Mouse (Mus musculus): ENCODE data around the gene Tpp2. TPM values are rescaled to one million over a fixed set of nuclear protein-coding genes. Genes with fewer than 3 reads are reported as not detected.
A peak's percentile ranks its signal among the peaks of the same experiment; 100 is the strongest.
"Not testable (repeated sequence)": the region's sequence is repeated elsewhere in the genome, so short reads cannot be mapped to it uniquely, and the experiment has no call there.

Tpp2 gene
- polyA plus RNA-seq, 1 experiment from 2014 or later = 18.8 TPM

DNA sequence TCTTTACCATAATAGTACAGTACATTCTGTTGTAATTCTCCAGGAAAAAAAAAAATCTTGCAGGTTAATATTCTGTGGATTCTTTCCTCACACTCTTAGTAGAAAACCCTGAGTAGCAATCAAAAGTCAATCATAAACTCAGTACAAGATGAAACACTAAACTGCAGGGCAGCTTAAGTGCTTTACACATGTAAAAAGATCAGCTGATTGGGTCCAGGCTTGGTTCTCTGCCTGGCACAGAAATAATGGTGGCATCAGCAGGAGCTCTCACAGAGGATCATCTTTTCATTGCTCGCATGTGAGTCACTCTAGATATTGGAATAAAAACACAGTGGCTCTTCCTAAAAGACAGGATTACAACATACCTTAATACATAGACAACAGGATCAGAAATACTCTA is 94.2 kb downstream of the Tpp2 start:
- Histone ChIP-seq H3K36me3 (ENCODE audit: control insufficient read depth, insufficient read depth) (no peaks in the 10 kb centered on the region), H3K27me3 (replicated peaks; ENCODE audit: control insufficient read depth, insufficient read depth, low read length) (no peaks in the 10 kb centered on the region), H3K4me2 (replicated peaks; ENCODE audit: low read depth) (no peak overlapping the region), H3K4me3 (ENCODE audit: low read depth, low read length) (no peak overlapping the region), H3K9me3 (ENCODE audit: control insufficient read depth) (no peaks in the 10 kb centered on the region), H3K9ac (ENCODE audit: low read depth, low read length) (no peak overlapping the region), H3K4me1 (replicated peaks; ENCODE audit: control insufficient read depth, insufficient read depth, low read length) (no peaks in the 10 kb centered on the region), H3K27ac (ENCODE audit: low read depth, low read length) (no peak overlapping the region)
- ATAC-seq = no peak
- no peak for TF ChIP-seq CTCF (IDR thresholded peaks at IDR 0.05; ENCODE audit: low read depth)
- WGBS = 76% methylated on average over 1 of the region's 1 CpGs

DNA sequence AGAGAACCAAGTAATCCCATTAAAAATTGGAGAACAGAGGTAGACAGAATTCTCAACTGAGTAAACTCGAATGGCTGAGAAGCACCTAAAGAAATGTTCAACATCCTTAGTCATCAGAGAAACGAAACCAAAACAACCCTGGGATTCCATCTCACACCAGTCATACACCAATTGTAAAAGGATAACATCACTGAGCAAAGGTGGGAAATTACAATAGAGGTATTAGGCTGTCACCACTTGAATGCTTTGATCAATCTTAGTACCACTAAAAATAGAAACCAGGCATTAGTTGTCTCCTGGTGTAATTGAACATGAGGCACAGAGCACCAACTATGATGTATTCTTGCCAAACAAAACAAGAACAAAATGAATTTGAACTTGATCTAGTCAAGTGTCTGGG is 98.8 kb downstream of the Tpp2 start:
- H3K36me3 ChIP-seq (ENCODE audit: control insufficient read depth, insufficient read depth) = no peaks in the 10 kb centered on the region
- H3K4me2 ChIP-seq (replicated peaks; ENCODE audit: low read depth) = no peak overlapping the region
- no peaks in the 10 kb centered on the region for H3K9me3 ChIP-seq (ENCODE audit: control insufficient read depth)
- ATAC-seq = no peak
- no peak overlapping the region for H3K27ac ChIP-seq (ENCODE audit: low read depth, low read length)
- H3K4me3 ChIP-seq (ENCODE audit: low read depth, low read length) = no peak overlapping the region
- no peaks in the 10 kb centered on the region for H3K27me3 ChIP-seq (replicated peaks; ENCODE audit: control insufficient read depth, insufficient read depth, low read length)
- whole genome bisulfite sequencing = 60% methylated on average over 2 of the region's 2 CpGs
- no peak for TF ChIP-seq CTCF (IDR thresholded peaks at IDR 0.05; ENCODE audit: low read depth)
- H3K9ac ChIP-seq (ENCODE audit: low read depth, low read length) = no peak overlapping the region
- no peaks in the 10 kb centered on the region for H3K4me1 ChIP-seq (replicated peaks; ENCODE audit: control insufficient read depth, insufficient read depth, low read length)

DNA sequence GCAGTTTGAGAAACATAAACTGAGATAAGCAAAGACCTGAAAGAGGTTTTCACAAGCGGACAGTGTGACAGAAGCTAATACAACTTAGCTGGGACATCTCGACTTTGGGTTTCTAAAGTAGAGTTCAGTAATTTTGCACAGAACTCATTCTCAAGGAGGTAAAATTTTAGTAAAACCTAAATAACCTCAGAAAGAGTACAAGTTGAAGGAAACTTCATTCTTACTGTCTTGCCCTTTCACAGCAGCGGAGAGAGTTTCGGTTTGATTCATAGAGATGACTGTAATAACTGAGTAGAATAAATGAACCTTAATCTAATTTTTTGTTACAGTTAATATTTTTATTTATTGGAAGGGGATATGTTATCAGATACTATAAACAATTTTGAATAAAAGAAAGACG is 99.5 kb downstream of the Tpp2 start:
- no peak overlapping the region for H3K27ac ChIP-seq (ENCODE audit: low read depth, low read length)
- H3K27me3 ChIP-seq (replicated peaks; ENCODE audit: control insufficient read depth, insufficient read depth, low read length) = no peaks in the 10 kb centered on the region
- no peak overlapping the region for H3K4me3 ChIP-seq (ENCODE audit: low read depth, low read length)
- no peaks in the 10 kb centered on the region for H3K36me3 ChIP-seq (ENCODE audit: control insufficient read depth, insufficient read depth)
- no peak for TF ChIP-seq CTCF (IDR thresholded peaks at IDR 0.05; ENCODE audit: low read depth)
- H3K4me1 ChIP-seq (replicated peaks; ENCODE audit: control insufficient read depth, insufficient read depth, low read length) = no peaks in the 10 kb centered on the region
- H3K9ac ChIP-seq (ENCODE audit: low read depth, low read length) = no peak overlapping the region
- H3K4me2 ChIP-seq (replicated peaks; ENCODE audit: low read depth) = no peak overlapping the region
- ATAC-seq = no peak
- 84% methylated on average over 5 of the region's 5 CpGs for WGBS
- H3K9me3 ChIP-seq (ENCODE audit: control insufficient read depth) = no peaks in the 10 kb centered on the region

DNA sequence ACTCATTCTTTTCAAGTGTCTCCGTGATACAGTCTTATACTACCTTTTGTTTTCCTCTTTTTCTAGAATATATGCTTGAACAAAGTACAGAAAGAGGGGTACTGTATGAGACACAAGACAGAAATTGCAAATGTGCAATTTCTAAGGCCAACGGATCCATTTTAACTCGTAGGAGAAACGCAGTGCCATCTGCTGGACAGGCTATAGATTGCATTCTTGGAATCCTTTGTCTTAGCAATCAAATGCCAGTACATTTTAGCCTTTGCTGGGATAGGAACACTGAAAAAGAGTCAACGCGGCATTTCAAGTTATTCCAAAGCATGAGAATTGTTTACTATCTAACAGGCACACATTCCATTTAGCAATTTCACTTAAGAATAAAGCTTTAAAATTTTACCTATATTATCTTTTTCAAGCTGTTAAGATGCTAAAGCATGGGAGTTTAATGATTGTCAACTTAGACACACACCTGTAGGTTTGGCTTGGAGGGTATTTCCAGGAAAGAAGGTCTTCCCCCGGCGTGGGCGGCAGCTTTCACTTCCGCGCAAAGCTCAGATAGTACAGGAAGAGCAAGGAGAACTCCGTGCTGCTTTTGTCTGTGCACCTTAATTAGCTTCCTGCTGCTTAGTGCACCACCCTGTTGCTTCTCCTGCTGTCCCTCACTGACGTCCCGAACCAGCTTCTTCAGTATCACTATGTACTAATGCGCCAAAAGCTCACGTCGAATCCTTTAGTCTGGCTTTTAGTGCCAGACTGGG is 108.5 kb downstream of the Tpp2 start:
- Histone ChIP-seq H3K4me3 (ENCODE audit: low read depth, low read length) (peak overlapping the region; percentile 53), H3K36me3 (ENCODE audit: control insufficient read depth, insufficient read depth) (no peaks in the 10 kb centered on the region), H3K4me2 (replicated peaks; ENCODE audit: low read depth) (peak overlapping the region; percentile 83), H3K27ac (ENCODE audit: low read depth, low read length) (no peak overlapping the region), H3K27me3 (replicated peaks; ENCODE audit: control insufficient read depth, insufficient read depth, low read length) (no peaks in the 10 kb centered on the region), H3K9me3 (ENCODE audit: control insufficient read depth) (no peaks in the 10 kb centered on the region), H3K9ac (ENCODE audit: low read depth, low read length) (peak overlapping the region; percentile 40), H3K4me1 (replicated peaks; ENCODE audit: control insufficient read depth, insufficient read depth, low read length) (no peaks in the 10 kb centered on the region)
- under 1% methylated on average over 17 of the region's 17 CpGs for WGBS
- TF ChIP-seq CTCF (IDR thresholded peaks at IDR 0.05; ENCODE audit: low read depth) = peak; percentile 90
- ATAC-seq = peak; percentile 66; the same call in 1 of the 2 replicates

DNA sequence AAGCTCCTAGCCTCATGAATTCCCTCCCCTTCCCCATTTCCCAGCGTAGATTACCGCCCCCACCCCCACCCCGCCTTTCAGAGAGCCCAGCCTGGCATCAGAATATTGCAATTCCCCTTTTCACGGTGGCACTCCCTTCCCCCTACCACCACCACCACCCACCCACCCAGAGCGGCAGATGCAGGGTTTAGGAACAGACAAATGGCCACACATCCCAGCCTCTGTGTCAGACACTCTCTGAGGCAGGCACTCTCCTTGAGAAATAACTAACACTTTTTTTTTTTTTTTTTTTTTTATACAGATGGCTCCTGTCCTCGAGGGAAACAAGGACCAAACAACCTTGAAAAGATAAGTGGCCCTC is 109.1 kb downstream of the Tpp2 start:
- Histone ChIP-seq H3K27me3 (replicated peaks; ENCODE audit: control insufficient read depth, insufficient read depth, low read length) (no peaks in the 10 kb centered on the region), H3K9ac (ENCODE audit: low read depth, low read length) (peak overlapping the region; percentile 40), H3K4me1 (replicated peaks; ENCODE audit: control insufficient read depth, insufficient read depth, low read length) (no peaks in the 10 kb centered on the region), H3K27ac (ENCODE audit: low read depth, low read length) (no peak overlapping the region), H3K4me2 (replicated peaks; ENCODE audit: low read depth) (peak overlapping the region; percentile 83), H3K9me3 (ENCODE audit: control insufficient read depth) (no peaks in the 10 kb centered on the region), H3K36me3 (ENCODE audit: control insufficient read depth, insufficient read depth) (no peaks in the 10 kb centered on the region), H3K4me3 (ENCODE audit: low read depth, low read length) (peak overlapping the region; percentile 53)
- 4% methylated on average over 6 of the region's 6 CpGs for WGBS
- no peak for ATAC-seq
- no peak for TF ChIP-seq CTCF (IDR thresholded peaks at IDR 0.05; ENCODE audit: low read depth)

DNA sequence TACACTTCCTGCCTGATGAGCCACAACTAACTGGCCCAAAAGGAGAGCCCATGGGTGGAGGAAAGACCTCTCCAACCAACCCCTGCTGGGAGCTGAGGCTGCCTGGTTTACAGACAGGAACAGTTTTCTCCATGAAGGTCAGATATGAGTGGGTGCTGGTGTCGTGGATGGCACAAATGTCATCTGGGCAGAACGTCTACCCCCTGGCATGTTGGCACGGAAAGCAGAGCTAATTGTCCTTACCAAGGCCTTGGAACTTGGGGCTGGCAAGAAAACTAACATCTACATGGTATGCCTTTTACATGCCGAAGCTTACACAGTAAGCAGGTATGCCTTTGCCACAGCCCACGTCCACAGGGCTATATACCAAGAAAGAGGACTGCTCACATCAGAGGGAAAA is 112.2 kb downstream of the Tpp2 start:
- H3K27me3 ChIP-seq (replicated peaks; ENCODE audit: control insufficient read depth, insufficient read depth, low read length); H3K27ac ChIP-seq (ENCODE audit: low read depth, low read length): not testable (repeated sequence)
- 88% methylated on average over 5 of the region's 5 CpGs for WGBS

More for the DNA sequence above, 112.2 kb downstream of the Tpp2 start:
- H3K4me3 ChIP-seq (ENCODE audit: low read depth, low read length); H3K36me3 ChIP-seq (ENCODE audit: control insufficient read depth, insufficient read depth); H3K4me1 ChIP-seq (replicated peaks; ENCODE audit: control insufficient read depth, insufficient read depth, low read length); H3K4me2 ChIP-seq (replicated peaks; ENCODE audit: low read depth); H3K9ac ChIP-seq (ENCODE audit: low read depth, low read length); ATAC-seq; H3K9me3 ChIP-seq (ENCODE audit: control insufficient read depth): not testable (repeated sequence)

All from intestine, postnatal 0 days (tissue).